Mouse (Mus musculus) liver (tissue): ENCODE measurements around the gene Cyb5r2.
A peak's percentile ranks its signal among the peaks of the same experiment; 100 is the strongest.

Experiments used
- DNase-seq: peaks from one replicate; pipeline ENCODE4 v3.0.0-alpha.2; 2020; ENCODE audit warnings: mixed read lengths

Cyb5r2 gene

DNA sequence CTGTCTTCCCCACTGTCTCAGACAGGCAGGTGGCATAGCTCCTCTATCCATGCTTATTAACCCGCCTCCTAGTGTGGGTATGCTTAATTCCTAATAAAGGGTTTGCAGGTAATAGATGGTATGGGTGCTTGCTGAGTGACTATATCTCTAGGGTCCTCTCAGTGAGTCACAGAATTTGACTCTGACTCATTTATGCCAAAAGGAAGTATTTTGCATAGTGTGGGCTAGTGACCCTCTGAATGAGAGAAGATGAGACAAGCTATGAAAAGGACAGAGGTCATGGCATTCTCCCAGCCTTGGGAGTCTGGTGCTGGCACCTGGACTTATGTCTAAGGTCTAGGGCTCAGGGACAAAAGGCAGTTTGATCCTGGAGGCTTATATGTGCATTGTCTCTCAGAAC, 37.1 kb downstream of the Cyb5r2 start:
- DNase-seq = no peak

GRCm38 (mm10) chr7:107714067-107714466, 43.8 kb downstream of the Cyb5r2 start:
- no peak for DNase-seq

DNA sequence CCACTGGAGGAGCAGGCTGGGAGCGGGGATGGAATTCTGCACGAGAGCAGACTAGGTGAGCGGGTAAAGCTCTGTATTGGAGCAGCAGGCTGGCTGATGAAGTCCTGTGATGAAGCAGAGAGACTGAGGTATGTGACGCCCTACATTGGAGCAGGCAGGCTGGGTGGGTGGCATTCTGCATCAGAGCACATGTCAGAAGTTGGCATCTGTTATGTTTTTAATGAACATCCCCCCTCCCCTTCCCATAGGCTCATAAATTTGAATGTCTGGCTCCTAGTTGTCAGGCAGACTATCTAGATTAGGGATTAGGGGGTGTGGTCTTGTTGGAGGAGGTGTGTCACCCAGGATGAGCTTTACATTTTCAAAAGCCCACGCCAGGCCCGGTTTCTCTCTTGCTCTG, 45.1 kb downstream of the Cyb5r2 start:
- DNase-seq = no peak

DNA sequence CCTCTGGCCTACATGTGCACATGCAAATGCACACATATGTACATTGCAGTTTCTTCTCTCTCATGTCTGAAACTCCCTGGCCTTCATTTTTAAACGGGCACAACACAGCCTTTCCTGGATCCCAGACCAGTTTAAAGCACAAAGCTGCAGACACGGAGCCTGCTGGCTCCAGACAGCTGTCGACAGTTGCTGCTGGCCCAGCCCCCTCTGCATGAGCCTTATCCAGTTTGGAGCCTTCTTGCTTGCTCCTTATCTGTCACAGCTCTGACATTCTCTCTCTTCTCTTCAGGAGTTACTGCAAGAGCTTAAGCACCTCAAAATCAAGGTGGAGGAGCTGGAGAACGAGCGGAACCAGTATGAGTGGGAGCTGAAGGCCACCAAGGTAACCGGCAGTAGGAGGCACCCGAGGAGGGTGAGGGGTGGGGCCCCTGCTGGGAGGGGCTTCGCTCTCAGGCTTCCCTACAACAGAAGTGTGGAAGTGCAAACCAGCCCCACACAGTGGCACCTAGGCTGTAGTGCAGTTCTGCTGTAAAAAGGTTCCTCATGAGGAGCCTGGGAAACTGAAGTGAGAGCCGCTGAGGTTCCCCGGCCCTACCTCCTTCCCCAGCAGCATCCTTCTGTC, 49.2 kb downstream of the Cyb5r2 start:
- peak; percentile 75 for DNase-seq

GRCm38 (mm10) chr7:107707650-107708049, 50.2 kb downstream of the Cyb5r2 start:
- DNase-seq = peak; percentile 7

- DNase-seq = no peak
Observed at GRCm38 (mm10) chr7:107705941-107706340, 51.9 kb downstream of the Cyb5r2 start.

DNA sequence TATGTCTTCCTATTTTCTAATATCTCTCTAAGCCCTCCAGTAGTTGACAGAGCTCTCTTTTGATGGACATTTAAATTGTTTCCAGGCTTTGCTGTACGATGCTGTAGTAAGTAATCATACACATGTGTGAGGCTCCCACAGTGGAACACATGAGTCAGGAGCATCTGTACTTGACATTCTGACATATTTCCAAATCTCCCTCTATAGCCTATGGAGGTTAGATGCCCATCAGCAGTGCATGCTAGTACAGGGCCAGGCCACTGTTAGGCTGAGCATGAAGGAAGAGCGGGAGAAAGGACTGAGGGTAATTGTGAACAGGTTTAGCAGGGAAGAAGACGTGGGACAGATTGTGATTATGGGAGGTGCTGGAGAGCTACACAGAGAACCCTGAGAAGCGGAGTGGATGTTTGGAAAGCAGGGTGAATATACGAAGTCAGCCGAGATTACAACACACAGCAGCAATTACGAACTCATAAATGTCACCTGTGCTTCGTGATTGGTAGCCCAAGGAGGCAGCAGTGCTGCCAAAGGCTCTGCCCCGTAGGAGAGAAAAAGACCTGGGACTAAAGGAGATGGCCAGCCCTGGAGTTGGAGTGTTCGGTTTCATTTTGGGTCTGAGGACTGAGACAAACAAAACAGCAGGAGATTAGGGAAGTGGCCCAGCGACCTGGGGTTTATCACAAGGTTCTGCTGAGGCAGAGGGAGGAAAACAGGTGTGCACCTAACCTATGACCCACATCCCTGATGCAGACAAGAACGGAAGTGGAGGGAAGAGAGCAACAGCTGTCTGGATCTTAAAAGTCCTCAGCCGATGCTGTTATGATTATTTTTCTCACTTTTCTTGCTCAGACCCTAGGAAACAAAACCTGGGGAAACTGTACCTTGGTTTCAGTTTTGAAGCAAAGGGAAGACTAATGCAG, 55.1 kb downstream of the Cyb5r2 start:
- DNase-seq = no peak

DNA sequence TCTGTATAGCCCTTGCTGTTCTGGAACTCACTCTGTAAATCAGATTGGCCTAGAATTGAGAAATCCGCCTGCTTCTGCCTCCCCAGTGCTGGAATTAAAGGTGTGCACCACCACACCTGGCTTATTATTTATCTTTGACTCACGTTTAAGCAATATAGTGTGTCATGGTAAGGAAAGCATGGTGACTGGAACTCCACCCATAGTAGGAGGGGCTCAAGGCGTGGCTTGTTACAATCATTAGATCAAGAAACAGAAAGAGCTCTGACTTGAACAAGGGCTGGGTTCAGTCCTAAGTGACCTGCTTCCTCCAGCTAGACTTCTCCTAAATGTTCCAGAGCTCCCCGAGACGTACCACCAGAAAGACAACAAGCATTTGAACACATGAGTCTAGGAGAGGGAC, 57.2 kb downstream of the Cyb5r2 start:
- DNase-seq = no peak

- no peak for DNase-seq
Observed at GRCm38 (mm10) chr7:107699926-107700325, 57.9 kb downstream of the Cyb5r2 start.
